Mouse (Mus musculus) adipocyte (in vitro differentiated cells): ENCODE results near the gene Sh3glb1.

ENCODE experiments used
- DNase-seq: peaks from one replicate; pipeline ENCODE4 v3.0.0-alpha.2; 2016; ENCODE audit warnings: low spot score

The Sh3glb1 gene

GRCm38 (mm10) chr3:144715033-144715432 lies 5.1 kb downstream of the Sh3glb1 start:
- no peak for DNase-seq

GRCm38 (mm10) chr3:144714606-144715005 lies 5.5 kb downstream of the Sh3glb1 start:
- no peak for DNase-seq

- peak; percentile 82 for DNase-seq
These were observed 6.0 kb downstream of the Sh3glb1 start for GRCm38 (mm10) chr3:144714126-144714525.

- DNase-seq, result no peak
These were observed 8.4 kb downstream of the Sh3glb1 start for GRCm38 (mm10) chr3:144711607-144712206.

GRCm38 (mm10) chr3:144708612-144709011 lies 11.5 kb downstream of the Sh3glb1 start:
- DNase-seq, result no peak

- no peak for DNase-seq
These were observed 16.2 kb downstream of the Sh3glb1 start for GRCm38 (mm10) chr3:144703959-144704358.

GRCm38 (mm10) chr3:144698790-144699433 lies 21.2 kb downstream of the Sh3glb1 start:
- no peak for DNase-seq

- DNase-seq, result no peak
These were observed 22.2 kb downstream of the Sh3glb1 start for GRCm38 (mm10) chr3:144697942-144698341.

GRCm38 (mm10) chr3:144697154-144697553 lies 23.0 kb downstream of the Sh3glb1 start:
- no peak for DNase-seq

- no peak for DNase-seq
These were observed 25.2 kb downstream of the Sh3glb1 start for GRCm38 (mm10) chr3:144694941-144695340.

- no peak for DNase-seq
These were observed 26.1 kb downstream of the Sh3glb1 start for GRCm38 (mm10) chr3:144694040-144694439.

- DNase-seq, result peak; percentile 69
These were observed 28.1 kb downstream of the Sh3glb1 start for GRCm38 (mm10) chr3:144692052-144692451.

GRCm38 (mm10) chr3:144689236-144689635 lies 30.9 kb downstream of the Sh3glb1 start:
- DNase-seq, result peak; percentile 47

GRCm38 (mm10) chr3:144688284-144688683 lies 31.9 kb downstream of the Sh3glb1 start:
- no peak for DNase-seq

- no peak for DNase-seq
These were observed 32.5 kb downstream of the Sh3glb1 start for GRCm38 (mm10) chr3:144687618-144688017.

GRCm38 (mm10) chr3:144686146-144686545 lies 34.0 kb downstream of the Sh3glb1 start:
- peak; percentile 57 for DNase-seq

- DNase-seq, result no peak
These were observed 36.9 kb downstream of the Sh3glb1 start for GRCm38 (mm10) chr3:144683136-144683814.

- DNase-seq, result no peak
These were observed 38.6 kb downstream of the Sh3glb1 start for GRCm38 (mm10) chr3:144681542-144681941.

- peak; percentile 45 for DNase-seq
These were observed 40.4 kb downstream of the Sh3glb1 start for GRCm38 (mm10) chr3:144679701-144680159.

- DNase-seq, result peak; percentile 62
These were observed 41.0 kb downstream of the Sh3glb1 start for GRCm38 (mm10) chr3:144679137-144679536.

GRCm38 (mm10) chr3:144677751-144678150 lies 42.4 kb downstream of the Sh3glb1 start:
- no peak for DNase-seq

GRCm38 (mm10) chr3:144676249-144676648 lies 43.9 kb downstream of the Sh3glb1 start:
- no peak for DNase-seq

- no peak for DNase-seq
These were observed 48.1 kb downstream of the Sh3glb1 start for GRCm38 (mm10) chr3:144672016-144672415.
